Mouse (Mus musculus) ovary, postnatal 14 days (tissue): ENCODE results near the gene Ppara.
A peak's percentile ranks its signal among the peaks of the same experiment; 100 is the strongest.

ENCODE experiments used
- DNase-seq: peaks from one replicate; pipeline ENCODE4 v3.0.0; 2022; ENCODE audit warnings: low spot score

Ppara gene

DNA sequence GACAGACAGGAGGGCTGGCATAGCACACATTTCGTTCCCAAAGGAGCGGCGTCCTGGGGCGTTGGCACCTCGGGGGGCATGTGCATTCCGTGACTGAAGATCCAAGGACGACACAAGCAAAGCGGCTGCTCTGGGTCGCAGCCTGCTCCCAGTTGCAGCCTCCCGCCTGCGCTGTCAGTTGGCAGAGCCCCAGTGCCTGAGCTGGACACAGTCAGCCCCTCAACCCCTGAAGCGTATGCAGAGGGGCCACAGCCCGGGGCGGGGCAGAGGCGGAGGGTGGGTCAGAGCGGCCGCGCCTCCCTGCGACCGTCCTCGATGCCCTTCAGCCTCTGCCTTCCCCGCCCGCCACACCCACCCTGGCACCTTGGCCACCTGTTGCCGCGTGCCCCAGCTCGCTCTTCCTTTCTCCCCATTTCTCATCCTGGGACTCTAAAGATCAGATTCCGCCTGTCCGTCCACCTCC is at the start of gene Ppara:
Ppara (plus strand) TSS at position 413 of the 463 bp plus-strand sequence.
- DNase-seq: no peak

DNA sequence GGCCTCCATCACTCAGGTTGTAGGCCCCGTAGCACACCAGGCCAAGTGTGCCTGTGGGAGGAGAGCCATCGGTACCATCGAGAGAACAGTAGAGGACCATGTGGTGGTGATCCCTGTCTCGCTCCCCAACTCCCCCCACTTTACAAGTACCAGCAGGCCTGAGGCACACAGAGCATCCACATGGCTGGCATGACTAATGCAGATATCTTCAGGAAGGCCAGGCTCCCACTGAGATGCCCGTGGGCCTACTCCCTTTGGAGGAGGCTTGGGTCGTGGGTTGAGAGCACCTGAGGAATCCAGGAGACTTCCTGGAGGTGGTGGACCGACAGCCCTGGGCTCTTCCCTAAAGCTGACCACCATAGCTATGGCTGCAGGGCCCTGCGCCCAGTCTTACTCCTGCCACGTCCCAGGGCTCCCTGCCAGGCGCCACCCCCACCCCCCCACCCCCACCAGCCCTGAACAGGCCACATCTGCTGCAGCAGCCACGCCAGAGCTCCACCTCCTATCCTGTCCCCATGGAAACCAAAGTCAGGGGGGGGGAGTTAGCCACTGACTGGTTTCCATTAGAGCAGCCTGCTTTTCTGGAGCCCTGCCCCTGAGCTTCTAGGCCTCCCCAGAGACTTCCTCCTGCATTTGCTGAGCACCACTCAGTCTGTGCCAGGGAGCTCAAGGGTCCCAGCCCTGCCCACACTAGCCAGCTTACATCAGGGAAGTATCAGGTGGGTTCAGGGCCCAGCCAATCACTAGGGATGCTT is 48.0 kb upstream of the Ppara start:
- no peak for DNase-seq

DNA sequence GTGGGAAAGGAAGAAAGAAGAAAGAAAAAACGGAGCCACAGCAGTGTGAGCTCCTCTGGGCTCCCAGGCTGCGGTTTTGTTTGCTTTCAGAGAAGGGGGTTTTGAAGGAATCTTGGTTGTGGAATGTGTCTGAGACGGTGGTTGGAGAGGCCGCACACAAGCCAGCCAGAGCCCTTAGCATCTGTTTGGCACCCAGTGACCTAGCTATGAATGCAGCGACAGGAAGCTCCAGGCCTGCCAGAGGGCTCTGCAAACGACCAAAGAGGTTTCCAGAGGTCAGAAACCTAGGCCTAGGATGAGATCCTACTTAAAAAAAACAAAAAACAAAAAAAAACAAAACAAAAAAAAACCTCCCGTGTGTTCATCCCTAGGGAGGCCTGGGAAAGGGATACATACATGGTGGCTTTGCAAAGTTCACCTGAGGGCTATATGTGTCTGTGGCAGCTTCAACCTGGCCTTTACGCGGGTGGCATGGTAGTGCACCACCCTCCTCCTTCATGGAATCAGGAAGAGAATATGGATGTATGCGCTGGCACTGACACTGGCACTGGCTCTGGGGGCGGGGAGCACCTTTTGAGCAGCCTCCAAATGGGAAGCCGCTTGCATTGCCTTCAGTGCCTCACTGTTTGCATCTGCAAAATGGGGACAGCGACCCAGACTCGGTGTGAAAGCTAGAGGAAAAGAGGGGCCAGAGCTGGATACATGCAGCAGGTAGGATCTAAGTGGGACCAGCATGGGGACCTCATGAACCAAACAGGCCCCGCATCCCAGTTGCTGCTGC is 47.0 kb upstream of the Ppara start:
- no peak for DNase-seq

DNA sequence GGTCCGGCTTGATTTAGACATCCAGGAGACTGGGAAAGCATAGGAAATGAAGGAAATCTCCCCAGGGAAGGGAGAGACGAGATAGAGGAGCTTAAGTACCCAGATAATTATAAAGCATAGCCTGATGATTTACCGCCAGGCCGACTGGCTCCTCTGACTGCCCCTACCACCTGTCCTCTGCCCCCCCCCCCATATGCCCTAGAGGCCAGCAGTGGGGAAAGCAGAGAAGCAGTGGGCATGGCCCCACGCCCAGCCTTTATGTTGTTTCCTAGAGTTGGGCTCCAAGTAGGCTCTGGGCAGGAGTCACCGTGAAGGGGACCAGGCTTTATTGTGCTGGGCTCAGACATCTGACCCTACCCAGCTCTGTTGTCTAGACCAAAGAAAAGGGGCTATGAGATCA is 46.0 kb upstream of the Ppara start:
- DNase-seq: no peak

DNA sequence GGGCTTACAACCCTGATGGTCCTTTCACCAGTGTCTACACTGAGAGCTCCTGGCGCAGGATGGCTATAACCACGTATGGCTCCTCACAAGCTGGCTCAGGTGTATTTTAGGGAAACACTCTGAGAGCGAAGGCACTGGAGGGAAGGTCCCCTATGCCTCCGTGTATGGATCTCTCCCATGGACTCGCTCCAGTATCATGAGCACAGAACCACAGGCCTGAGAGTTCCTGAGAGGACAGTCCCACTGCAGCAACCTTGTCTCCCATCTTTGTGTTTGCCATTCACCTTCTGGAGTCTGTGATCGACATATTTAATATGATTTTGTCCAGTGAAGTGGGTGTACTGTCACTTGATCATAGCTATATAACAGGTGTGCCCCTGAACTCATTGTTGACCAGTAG is 45.3 kb upstream of the Ppara start:
- no peak for DNase-seq

DNA sequence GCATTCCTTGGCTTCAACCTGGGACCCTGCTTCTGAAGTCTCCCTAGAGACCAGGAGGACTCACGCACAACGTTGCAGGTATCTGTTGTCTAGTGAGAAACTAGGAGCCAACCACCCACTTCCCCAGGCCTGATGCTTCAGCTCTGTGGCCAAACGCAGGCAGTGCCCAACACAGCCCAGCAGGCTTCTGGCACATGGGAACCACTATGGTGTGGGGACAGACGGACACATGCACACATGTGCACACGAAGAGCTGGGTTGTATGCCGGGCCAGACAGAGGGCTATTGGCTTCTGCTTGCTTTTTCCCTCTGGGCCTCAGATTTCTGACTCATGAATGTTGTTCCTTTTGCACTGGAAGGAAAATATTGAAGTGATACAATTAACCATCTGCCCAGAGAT is 44.7 kb upstream of the Ppara start:
- no peak for DNase-seq

DNA sequence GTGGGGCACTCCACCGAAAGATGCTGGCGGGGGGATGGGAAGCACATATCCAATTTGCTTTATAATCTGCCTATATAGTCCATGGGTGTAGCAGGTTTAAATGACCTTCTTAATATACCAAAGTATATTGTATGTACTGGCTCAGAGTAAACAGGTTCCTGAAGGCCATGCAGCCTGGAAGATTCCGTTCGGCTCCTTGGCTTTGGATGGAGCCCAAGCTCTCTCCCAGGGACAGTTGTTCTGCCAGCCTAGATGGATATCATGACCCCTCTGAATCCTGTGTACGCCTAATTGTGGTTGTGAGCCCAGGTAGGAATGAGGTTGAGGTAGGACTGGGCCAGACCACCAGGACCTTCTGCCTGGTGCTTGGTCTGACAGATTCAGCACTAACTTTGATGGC is 43.9 kb upstream of the Ppara start:
- DNase-seq: no peak

DNA sequence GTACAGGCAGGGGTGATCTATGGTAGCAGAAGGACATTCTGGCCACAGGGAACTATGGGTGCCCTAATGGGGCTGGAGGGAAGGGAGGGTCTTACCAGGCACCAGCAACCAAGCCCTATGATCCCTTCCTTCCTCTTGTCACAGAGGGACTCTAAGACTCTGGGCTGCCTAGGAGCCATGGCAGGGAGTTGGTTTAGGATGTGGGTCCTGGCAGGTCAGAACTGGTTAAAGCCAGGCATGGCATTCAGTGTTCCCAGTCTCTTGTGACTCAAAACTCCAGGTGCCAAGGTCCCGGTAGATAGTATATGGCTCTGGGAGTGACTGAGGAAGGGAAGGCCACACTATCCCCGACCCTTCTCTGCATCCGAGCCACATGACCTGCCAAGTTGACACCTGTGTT is 41.7 kb upstream of the Ppara start:
- no peak for DNase-seq

DNA sequence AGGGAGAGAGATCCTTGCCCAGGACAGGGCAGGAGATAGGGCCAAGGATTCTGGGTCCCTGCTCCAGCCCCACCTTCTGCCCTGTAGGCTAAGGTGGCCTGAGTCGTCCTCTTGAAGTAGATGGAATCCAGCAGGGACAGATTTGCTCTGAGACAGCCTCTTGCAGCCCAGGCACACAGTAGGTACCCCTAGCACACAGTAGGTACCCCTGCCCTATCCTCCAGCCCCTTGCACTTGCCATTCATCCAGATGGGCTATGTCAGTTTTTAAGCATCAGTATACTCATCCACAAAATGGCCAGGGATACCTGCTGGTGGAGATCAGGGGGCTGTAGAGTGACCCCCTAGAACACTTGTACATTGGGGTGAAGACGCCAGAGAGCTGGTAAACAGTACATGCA is 41.0 kb upstream of the Ppara start:
- no peak for DNase-seq

DNA sequence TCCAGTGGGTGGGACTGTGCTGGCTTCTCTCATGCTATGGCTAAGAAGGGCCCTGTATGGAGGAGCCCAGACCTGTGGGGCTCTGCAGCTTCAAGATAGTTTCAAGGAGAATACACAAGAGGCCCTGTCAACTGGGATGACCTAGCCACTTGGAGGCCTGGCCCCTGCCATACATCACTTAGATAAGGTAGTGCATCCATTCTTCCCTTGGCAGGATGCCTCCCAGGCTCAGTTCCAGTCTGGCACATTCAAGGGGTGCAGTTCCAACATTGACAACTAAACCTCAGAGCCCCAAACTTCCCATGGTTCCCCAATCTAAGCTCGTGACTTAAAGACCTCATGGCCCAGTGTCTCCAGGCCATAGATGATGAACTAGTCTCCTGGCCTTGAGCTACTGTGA is 40.4 kb upstream of the Ppara start:
- DNase-seq: no peak

DNA sequence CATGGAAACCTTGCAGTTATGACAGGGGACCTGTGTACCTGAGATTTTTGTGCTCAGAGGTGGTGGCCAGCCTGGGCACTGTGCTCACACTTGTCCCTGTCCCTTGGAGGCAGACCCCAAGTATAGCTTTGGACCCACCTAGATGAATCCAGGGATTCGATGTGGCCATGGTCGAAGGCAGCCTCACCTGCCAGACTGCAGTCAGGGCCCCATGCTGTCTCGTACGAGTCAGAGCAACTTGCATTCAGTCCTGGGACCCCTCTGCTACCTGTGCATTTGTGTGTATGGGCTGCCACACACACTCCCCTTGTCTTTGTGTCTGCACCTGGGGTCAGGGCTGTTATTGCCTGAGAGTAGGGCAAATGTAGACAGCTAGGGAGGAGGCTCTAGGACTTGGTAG is 39.5 kb upstream of the Ppara start:
- DNase-seq: no peak

DNA sequence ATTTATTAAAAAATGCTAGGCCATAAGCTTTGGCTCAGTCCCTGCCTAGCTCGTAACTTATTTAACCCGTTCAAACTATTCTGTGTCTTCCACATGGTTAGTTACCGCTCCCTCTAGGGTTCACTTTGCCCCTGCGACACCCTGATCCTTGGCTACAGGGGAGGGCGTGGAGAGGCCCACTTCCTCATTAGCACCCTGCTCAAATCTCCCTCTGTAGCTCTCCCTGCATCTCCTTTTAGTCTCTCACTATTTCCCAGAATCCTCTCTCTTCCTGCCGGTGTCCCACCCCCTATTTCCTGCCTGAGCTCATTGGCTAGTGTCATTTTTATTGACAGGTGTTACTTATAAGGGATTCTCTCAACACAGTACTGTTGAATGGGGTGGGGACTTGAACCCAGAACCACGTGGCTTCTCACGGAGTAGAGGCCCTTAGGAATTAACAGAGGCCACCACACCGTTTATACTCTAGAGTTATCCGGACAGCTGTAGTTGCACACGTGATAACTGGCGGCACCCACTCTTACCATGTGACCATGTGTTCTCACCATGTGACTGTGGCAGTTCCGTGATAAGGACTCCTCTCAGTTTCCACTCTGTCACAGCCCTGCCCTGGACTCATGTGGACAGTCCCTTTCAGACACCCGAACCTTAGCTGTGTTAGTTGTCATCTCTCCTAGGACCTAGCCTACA is 36.3 kb upstream of the Ppara start:
- no peak for DNase-seq

DNA sequence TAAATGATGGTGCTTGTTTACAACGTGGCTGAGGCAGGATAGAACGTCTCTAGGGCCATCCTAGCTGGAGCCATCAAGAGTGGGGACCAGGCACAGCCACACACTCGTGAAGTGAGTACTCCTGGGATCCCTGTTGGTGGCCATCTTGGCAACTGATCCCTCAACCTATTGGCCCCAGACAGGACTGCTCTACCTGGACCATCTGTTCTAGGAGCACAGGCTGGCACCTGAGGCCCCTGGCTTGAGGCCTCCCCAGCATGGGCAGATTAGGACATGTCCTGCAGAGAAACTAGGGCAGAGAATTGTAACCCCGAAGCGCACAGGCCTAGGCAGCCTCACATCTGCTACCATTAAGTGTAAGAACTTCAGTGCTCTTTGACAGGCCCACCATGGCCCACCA is 35.3 kb upstream of the Ppara start:
- no peak for DNase-seq

DNA sequence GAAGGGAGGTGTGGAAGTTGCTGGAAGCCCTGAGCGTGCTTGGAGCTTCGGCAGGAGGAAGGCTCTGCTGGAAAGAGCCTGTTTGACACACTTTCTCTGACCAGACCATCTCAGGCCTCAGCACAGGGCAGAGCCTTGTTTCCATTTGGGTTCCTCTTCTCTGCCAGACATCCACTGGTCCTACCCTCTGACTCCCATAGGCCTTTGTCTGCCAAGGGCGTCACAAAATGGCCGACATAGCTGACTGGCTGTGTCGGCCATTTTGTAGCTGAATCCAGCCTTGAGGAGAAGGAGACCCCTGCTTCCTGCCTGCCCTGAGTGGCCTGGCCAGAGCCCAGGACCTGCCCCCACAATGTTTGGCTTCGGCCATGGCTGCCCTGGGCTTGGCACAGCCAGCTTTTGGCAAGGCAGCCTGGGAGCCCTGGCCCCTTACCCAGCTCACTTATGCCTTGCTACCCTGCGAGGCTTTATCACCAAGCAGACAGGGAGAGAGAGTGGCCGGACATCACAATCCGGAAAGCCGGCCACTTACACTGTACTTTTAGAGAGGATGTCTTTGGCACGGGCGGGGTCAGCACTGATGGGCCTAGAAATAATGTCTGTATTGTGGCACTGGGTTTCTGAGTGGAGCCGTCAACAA is 34.8 kb upstream of the Ppara start:
- no peak for DNase-seq

DNA sequence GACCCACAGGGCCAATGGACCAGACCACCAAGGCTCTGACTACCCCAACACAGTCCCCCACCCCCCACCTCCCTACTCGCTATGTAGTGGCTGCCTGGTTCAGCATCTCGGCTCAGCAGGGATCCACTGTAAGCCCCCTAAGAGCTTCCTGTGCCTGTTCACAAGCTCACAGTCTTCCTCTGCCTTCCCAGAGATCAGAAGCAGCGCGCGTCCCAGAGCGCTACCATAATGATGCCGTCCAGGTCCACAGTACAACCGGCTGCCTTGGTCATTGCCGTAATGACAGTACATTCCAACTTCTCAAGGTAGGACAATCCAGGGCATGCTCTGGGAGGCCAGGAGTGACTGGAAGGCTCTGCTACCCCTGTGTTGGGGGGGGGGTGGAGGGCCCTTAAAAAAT is 34.1 kb upstream of the Ppara start:
- no peak for DNase-seq

DNA sequence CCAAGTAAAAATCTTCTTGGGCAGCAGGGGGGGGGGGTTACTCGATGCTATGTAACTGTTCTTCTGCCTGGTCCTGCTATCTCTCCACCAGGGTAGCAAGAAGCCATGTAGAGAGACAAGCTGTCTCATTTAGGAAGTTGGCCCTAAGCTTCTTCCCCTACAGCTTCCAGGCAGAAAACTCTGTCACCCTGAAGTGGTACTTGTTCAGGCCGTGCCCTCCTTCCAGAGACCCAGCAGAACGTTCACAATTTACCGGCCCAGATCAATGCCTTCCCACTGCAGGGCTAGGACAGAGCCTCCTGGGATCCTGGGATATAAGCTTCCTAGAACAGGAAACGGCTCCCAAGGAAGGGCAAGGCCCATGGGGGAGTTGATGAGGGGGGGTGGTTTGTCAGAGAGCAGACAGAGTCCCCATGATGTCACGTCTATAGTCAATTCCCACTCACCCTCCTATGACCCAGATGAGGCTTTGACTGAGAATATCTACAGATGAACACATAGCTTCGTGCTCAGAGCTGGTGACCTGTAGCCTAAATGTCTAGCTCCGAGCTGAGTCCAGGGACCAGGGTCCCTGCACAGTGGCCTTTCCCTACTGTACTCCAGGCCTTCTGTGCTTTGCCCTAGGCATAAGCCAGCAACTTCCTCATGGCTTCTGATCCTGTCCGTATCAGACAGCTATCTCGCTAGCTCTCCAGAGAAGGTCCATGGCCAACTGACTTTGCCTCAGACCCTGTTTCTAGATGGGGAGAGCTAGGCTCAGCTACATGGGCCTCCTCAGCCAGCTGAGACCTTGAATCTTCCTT is 33.5 kb upstream of the Ppara start:
- DNase-seq: no peak

DNA sequence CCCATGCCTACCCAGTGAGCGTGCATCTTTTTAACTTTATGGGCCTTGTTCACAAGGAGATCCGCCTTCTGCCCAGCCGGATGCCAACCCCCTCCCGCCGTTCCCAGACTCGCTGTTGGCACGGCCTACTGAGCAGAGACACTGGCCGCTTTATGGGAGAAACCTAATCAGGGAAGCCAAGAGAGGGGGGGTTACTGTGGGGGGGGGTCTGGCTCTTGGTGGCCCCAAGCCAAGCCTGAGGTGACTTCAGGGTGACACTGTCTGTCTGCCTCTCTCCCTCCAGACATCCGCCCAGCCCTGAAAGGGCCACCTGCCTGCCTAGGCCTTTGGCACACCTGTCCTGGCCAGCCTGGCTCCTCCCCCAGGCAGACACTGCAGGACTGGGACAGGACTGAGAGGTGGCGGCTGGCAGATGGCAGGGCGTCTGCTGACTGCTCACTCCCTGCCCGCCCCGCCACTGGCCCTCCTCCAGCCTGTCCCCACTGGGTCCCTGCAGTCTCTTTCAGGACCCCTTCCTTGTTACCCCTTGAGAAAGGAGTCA is 32.3 kb upstream of the Ppara start:
- DNase-seq: no peak

DNA sequence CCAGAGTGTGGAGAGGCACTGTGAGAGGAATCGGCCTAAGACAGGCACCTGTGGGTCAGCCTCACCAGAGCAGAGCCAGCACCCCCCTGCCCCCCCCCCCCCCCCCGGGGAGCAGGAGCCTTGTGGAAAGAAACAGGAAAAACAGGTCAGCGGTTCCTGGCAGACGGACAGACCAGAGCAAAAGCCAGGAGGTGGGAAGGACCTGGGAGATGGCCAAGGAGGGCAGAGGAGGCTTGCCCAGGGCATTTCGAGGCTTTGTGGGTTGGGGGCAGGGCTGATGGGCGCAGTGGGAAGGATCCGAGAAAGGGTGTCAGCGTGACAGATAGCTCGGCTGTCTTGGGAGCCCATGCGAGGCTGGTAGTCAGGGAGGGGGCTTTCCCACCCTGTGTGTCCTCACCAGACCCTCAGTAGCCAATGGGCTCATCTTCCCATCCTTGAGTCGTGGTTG is 31.6 kb upstream of the Ppara start:
- DNase-seq: peak; percentile 70

DNA sequence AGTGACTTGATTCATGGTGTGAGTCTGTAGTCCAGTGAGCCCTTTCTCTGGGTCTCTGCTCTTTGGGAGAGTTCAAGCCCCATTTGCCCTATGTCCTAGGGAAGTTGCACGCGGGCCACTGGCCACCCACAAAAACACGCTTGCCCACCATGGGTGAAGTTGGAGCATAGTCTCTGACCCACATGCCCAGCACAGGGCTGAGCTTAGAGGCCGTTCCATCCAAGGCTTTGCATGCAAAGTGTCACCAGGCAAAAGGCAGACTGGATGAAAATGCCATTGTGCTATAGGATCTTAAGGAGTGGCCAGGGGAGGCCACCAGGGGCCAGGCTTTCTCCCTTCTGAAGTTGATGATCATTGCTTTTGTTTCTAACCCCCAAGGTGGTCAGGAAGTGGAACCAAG is 30.9 kb upstream of the Ppara start:
- no peak for DNase-seq

DNA sequence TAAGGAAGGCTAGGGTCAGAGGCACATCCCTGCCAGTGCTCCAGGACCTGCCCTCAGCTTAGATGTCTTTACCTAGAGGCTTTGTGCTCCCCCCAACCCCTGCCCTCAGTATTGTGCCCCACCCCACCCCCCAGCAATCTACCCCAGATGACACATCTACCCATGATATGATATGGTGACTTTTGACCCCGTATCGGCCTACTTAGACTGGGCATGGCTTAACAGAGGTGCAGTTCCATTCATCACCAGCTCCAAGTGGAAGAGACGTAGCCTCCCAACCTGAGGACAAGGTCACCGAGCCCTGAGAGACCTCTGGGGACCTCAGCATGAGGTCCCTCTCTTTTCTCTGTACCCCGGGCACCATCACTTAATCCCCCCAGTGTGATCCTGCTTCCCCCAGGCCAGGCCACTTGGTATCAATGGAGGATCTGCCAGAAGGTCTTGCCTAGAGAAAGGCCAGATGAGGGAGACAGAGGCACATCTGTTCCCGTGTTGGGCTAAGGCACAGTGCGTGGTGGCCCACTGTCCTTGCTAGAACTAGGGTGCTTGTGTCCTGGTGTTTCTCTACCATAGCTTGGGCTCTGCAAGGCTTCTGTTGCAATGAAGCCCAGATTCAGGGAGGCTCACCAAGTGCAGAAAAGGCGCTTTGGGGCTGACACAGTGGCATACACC is 30.3 kb upstream of the Ppara start:
- no peak for DNase-seq
